Mouse (Mus musculus): ENCODE data around the gene Traf4.

DNA sequence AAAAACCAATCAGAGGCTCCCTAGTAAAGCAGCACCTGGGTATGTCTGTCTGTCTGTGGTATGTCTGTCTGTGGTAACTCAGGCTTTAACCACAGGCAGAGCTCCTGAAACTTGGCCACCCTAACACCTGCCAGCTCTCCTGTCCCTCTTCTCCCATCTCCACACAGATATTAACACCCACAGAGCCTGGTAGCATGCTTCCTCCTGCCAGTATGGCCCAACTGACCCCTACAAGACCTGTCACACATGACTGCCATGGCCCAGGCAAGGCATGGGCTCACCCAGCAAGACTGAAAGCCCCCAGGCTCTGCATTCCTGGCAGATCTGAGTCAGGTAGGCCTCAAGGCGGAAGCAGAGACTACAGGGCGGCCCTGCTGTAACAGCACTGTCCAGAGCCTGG, 2.3 kb downstream of the Traf4 start:
- TF ChIP-seq CTCF (IDR thresholded peaks at IDR 0.05; ENCODE audit: insufficient read depth, low read depth, low read length) (no peak), POLR2A (IDR thresholded peaks at IDR 0.05; ENCODE audit: insufficient read depth, low read depth, low read length) (no peak)
